Mouse (Mus musculus): Measurements from ENCODE around the gene Kif12.

DNA sequence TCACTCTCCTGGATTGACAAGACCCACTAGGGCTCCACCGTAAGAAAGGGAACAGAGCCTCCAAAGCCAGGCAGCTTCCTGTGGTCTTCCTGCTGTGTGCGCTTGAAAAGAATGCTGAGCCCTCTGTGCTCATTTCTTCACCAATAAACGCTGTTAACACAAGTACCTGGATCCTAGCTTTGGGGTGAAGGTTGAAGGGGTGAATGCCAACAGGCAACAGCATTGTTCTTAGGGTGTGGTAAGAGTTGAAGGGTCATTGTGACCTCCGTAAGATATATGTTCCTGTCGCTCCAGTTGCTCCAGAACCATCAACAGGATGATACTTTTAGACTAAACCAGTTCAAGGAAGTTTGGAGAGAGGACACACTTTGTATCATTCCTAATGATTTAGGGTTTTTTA is 17.2 kb downstream of the Kif12 start, which contains the start of gene Ambp:
- TF ChIP-seq CTCF (IDR thresholded peaks at IDR 0.05; ENCODE audit: low read depth) (no peak), EP300 (IDR thresholded peaks at IDR 0.05; ENCODE audit: low read depth) (no peak)
